Mouse (Mus musculus): ENCODE measurements around the gene Ywhaq.

DNA sequence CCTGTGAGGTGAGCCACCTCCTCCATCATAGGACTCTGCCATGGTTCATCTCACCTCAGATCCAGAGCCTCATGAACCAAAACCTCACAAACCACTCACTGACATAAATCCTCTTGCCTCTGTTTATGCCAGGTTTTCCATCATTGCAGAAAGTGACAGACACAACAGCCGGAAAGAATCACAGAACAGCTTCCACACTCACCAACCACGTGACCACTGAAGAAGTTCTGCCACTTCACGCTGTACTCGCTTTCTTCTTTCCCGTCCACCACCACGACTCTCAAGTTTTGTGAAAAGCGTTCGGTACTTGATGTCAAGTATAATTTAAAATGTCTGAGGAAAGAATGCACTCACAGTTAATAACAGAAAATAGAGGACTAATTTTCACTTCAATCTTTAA is 63.8 kb downstream of the Ywhaq start:
- TF ChIP-seq CTCF (IDR thresholded peaks at IDR 0.05; ENCODE audit: control insufficient read depth, insufficient read depth, insufficient replicate concordance, low read depth, low read length) (no peak), POLR2A (IDR thresholded peaks at IDR 0.05; ENCODE audit: control insufficient read depth, low read depth, low read length) (no peak)

Measured in testis, adult 2 months (tissue).